Mouse (Mus musculus) MEL-GATA-1-ER (cell line): ENCODE data around the gene Eftud2.

Experiments used
- DNase-seq: peaks from one replicate; pipeline ENCODE4 v3.0.0-alpha.2; 2012; ENCODE audit warnings: low read depth; ENCODE audit errors: extremely low read depth

The Eftud2 gene

DNA sequence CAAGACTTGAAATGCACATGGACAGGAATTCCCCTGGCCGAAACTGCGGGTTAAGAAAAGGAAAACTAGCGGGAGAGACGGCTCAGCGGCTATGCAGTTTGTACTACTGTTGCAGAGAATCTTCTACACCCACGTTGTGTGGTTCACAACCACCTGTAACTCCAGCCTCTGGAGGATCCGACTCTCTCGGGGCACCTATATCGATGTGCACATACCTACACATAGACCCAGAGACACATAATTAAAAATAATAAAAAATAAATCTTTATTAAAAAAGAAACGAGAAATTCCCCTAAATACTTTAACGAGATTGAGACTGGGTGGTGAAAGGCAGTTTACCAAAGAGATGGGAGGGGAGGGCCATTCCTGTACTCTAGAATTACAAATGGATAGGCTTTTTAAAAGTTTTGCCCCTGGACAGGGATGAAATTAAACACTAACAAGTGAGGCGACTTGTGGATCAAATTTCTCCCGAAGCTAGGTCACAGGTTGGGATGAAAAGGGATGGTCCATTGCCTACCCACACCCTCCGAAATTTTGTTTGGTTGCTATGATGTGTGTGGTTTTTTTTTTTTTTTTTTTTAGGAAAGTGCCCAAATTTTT, 60.9 kb downstream of the Eftud2 start:
- no peak for DNase-seq

DNA sequence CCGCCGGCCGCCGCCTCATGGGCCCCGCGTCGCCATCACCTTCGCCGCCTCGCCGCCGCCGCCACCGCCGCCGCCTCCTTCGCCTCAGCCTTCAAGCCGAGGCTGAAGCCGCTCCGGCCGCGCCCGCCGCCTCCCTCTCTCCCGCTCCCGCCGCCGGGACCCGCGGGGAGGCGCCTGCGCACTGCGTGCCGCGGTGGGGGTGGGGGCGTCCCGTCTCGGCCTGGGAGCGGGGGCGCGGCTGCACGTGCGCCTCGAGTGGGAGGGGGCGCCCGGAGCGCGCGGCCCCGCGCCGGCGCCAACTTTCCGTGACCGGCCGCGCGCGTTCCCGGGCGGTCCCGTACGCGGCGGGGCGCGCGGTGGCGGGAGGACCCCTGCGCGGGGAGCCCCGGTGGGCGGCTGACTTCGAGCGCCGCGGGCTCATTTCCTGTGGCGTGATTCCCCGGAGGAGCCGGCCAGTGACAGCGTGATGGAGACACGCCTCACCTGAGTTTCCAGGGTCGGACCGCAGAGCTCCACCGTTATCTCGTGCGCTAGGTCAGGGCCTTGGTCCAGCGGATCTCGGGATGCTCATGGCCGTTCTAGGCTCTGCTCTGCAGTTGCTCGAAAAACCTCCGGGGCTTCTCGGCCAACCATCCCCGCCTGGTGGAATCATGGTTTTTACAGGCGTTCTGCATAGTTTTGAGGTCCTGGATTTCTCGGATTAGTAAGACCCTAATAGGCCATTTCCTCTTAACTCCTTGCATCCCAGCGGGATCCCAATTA, 61.6 kb downstream of the Eftud2 start, which contains the start of gene Gjc1:
TSS of gene Gjc1 (minus strand) at position 680 of the 762 bp plus-strand sequence.
- DNase-seq, result no peak

DNA sequence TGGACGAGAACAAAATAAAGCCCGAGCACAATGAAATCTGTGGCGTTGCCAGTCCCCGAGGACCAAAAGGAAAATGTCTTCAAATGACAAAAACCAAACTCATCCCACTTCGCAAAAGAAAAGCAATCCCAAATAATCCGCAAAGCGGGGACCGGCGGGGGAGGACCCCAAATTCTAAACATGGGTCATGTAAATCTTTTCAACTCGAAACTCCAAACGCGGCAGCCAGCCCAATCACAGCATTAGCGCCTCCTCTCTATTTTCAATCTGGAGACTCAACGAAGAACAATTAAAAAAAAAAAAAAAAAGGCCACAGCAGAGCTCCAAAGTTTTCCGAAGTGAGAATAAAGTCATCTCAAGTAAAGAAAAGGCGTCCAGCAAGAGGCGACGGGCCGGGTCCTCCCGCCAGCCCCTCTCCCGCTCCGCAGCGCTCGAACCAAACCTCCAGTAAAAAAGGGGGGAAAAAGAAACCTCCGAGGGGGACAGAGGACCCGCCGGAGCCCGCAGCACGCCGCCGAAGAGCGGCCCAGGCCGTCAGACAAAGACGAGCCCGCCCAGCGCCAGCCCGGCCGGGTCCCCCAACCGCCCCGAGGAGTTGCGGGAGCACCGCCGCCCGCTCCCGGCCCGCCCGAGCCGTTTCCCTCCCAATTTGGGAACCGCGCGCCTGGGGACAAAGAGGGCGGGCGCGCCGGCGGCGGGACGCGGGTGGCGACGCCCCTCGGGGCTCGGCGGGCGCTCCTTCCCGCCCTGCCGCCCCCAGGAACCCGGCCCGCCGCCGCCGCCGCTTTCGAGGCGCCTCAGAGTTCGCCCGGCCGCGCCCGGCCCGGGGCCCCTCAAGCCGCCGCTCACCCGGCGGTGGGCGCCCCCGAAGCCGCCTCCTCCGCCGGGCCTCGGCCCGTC, 62.4 kb downstream of the Eftud2 start:
- DNase-seq, result no peak

DNA sequence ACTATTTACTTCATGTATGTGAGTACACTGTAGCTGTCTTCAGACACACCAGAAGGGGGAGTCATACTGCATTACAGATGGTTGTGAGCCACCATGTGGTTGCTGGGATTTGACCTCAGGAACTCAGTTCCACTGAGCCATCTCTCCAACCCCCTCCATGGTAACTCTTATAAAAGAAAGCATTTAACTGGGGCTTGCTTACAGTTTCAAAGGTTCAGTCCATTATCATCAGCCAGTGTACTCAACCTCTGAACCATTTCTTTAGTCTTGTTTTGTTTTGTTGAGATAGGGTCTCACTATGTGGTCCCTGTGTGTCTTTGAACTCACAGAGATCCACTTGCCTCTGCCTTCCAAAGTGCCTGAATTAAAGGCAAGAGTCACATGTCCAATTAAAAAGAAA, 65.9 kb downstream of the Eftud2 start:
- no peak for DNase-seq

DNA sequence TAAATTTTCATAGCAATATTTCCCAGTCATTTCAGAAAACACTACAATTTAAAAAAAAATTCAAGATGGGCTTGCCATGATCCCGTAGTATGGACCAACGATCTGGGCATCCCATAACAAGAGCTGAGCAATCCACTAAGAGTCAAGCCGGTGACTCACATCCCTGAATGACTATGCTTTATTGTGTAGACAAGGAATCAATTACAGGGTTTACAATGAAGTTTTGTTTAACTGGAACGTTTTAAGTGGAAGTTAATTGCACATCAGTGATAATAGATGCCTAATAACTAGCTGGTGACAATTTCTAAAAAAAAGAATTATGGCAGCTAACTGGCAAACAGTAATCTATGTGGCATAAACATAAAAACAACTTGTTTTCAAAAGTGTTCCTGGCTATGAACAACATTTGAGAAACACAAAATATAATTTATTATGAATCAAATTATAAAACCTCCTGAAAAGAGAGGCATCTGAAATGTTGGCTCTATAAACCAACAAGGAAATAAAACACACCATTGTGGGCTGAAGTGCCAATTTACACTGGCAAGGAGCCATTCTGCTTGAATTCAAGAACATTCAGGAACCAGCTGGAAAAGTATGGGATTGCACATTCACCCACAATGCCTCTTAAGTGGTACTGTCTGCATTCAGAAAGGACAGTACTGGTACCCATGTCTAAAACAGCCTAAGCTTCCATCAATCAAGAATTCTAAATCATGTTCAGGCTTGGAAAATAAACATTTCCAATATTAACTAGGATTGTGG, 69.9 kb downstream of the Eftud2 start:
- no peak for DNase-seq

DNA sequence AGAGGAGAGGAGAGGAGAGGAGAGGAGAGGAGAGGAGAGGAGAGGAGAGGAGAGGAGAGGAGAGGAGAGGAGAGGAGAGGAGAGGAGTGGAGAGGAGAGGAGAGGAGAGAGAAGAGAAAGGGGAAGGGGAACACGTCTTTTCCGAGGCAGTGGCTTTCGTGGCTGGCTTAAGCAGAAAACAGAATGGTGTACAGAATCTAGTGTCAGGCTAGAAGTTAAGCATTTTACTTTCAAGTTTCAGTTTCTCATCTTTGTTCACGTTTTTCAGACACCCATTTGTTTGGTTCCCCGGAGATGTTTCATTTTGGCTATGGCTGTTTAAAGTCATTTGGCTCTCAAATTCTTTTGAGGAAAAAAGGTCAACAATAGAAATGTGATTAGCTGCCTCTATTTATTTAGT, 72.5 kb downstream of the Eftud2 start:
- DNase-seq, result no peak

DNA sequence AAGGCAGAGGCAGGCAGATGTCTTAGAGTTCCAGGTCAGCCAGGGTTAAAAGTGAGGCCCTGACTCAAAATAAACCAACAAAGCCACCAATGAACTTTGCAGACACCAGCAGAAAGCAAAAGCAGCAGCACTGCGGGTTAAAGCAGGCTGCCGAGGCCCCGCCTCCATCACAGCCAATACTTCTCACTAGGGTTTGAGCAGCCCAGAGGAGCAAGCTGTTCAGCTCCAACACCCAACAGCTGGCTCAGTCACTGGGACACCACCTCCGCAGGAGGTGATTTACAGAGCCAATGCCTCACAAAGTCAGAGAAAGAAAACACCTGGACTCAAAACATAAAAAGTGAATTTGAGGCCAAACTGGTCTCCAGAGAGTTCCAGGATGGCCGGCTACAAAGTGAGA, 77.3 kb downstream of the Eftud2 start:
- no peak for DNase-seq

DNA sequence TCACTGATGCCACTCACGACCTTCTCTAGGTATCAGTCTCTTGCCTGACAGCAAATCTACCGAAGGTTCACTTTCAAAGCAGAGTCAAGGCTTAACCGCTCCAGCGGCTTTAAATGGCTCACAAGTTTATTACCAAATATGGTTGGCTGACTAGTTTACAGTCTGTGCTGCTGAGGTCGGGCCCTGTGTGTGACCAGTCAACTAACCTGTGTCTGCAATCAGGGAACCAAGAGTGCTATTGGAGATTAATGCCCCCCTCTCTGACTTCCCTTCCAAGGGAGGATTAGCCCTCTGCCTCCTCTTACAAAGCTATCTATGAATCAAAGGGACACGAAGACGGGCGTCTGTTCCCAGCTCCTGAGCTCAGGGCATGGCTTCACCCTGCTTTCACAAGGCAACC, 86.6 kb downstream of the Eftud2 start:
- no peak for DNase-seq

DNA sequence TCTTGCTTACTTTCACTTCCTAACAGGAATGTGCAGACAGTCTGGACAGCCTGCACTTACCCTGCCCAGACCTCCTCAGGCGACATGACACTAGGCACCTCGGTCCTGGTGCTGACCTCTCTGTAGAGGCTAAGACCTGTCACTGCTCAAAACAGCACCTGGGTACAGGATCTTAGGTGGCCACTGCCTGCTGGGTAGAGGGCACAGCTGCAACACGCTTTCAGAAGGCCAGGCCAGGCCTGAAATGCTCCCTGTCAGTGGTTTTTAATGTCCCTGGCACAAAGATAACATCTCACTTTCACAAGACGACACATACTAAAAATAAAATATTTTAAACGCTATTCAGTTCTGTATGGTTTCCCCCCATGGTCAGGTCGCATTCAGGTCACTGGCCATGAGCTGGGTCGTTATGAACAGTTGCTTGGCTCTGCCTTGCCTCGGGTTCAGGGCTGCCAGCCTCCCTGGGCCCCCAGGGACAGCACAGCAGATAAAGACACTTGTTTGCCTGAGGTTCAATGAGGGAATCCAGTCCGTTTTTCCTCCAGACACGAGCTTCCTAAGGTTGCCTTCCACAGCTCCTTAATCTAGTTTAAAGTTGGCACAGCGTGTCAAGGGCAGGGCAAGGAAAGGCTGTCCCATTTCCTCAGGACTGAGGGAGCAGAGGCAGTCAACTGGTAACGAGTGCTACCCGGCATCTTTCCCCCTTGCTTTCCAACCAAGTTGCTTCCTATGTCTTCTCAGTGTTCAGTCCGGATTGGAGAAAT, 88.9 kb downstream of the Eftud2 start:
- DNase-seq, result no peak
